Mouse (Mus musculus): ENCODE measurements around the gene Ctu2.

DNA sequence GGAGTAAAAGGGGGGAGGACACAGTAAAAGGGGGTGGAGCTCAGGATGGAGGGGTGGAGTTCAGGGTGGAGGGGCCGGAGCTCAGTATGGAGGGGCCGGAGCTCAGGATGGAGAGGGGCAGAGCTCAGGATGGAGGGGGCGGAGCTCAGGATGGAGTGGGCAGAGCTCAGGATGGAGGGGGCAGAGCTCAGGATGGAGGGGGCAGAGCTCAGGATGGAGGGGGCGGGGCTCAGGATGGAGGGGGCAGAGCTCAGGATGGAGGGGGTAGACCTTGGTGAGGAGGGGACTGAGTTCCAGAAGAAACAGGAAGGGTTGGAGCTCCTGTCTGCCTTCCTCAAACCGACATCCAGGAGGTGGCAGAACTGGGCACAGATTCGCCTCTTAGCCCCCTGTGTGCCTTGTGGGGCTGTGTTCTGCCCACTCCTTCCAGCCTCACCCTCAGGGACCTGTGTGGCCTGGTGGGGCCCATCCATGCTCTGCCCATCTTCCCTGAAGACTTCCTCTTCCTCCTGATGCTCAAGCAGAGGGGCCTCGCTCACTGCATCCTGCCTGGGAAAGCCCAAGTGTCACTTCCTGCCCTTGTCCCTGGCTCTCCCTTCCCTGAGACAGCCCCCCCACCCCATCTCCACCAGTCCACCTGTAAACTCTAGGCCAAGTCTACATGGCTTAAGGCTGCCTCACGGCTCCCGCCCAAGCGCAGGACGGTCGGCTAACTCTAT, 21.2 kb downstream of the Ctu2 start:
- TF ChIP-seq CTCF (IDR thresholded peaks at IDR 0.05; ENCODE audit: low read depth, low read length) (no peak), TAL1 (conservative IDR thresholded peaks at IDR 0.05; ENCODE audit: low read depth, low read length) (no peak), POLR2AphosphoS5 (IDR thresholded peaks at IDR 0.05; ENCODE audit: insufficient replicate concordance, low read depth, low read length) (no peak), GATA1 (IDR thresholded peaks at IDR 0.05; ENCODE audit: borderline replicate concordance, low read length) (no peak)

All from G1E (cell line).